Mouse (Mus musculus): Measurements from ENCODE around the gene Ncam2.

The Ncam2 gene

GRCm38 (mm10) chr16:81650286-81650685 lies 449.8 kb downstream of the Ncam2 start:
- no peak for DNase-seq (ENCODE audit: low spot score in 2 of 2)

GRCm38 (mm10) chr16:81651550-81651949 lies 451.1 kb downstream of the Ncam2 start:
- no peak for DNase-seq (ENCODE audit: low spot score in 2 of 2)

GRCm38 (mm10) chr16:81656550-81656949 lies 456.1 kb downstream of the Ncam2 start:
- DNase-seq (ENCODE audit: low spot score in 2 of 2), result no peak

GRCm38 (mm10) chr16:81673866-81674265 lies 473.4 kb downstream of the Ncam2 start:
- DNase-seq (ENCODE audit: low spot score in 2 of 2), result no peak

- no peak for DNase-seq (ENCODE audit: low spot score in 2 of 2)
These were observed 475.0 kb downstream of the Ncam2 start for GRCm38 (mm10) chr16:81675546-81675945.

Measured in urinary bladder, postnatal 36 days (tissue).